In genomic region chr15:36987211-36987877, GRCm38 (mm10) we compare ENCODE assay signal across 8 mouse cellular contexts. TPM values are rescaled to one million over a fixed set of nuclear protein-coding genes. Genes with fewer than 3 reads are reported as not detected.
DNase-seq lines count a peak whose midpoint lies in the region; ATAC-seq and TF ChIP-seq lines count a peak whose summit lies in the region.

No protein-coding gene starts in this region.

- 63% methylated on average over 6 of the region's 6 CpGs for WGBS in midbrain, embryonic 14.5 days
- 57% methylated on average over 6 of the region's 6 CpGs for WGBS in midbrain, postnatal 0 days

- H3K9ac ChIP-seq in midbrain, embryonic 14.5 days (replicated peaks; ENCODE audit: low read length) = no peak overlapping the region
- H3K9ac ChIP-seq in midbrain, postnatal 0 days (replicated peaks; ENCODE audit: low read length, poor library complexity, severe bottlenecking) = no peak overlapping the region

- no peaks in the 10 kb centered on the region for H3K9me3 ChIP-seq in midbrain, embryonic 14.5 days (ENCODE audit: control insufficient read depth, low read length)
- no peaks in the 10 kb centered on the region for H3K9me3 ChIP-seq in midbrain, postnatal 0 days (ENCODE audit: low read length)

- no peak overlapping the region for H3K4me3 ChIP-seq in midbrain, embryonic 14.5 days (replicated peaks; ENCODE audit: low read depth, low read length)
- H3K4me3 ChIP-seq in midbrain, postnatal 0 days (ENCODE audit: low read depth, low read length) = no peak overlapping the region

- no peaks in the 10 kb centered on the region for H3K36me3 ChIP-seq in midbrain, embryonic 14.5 days (ENCODE audit: control insufficient read depth, insufficient read depth, low read length)
- H3K36me3 ChIP-seq in midbrain, postnatal 0 days (ENCODE audit: insufficient read depth, low read length) = no peaks in the 10 kb centered on the region

- TF ChIP-seq CTCF in midbrain, postnatal 0 days (IDR thresholded peaks at IDR 0.05) = no peak

- H3K4me1 ChIP-seq in midbrain, embryonic 14.5 days (ENCODE audit: control insufficient read depth, insufficient read depth, low read length) = no peaks in the 10 kb centered on the region
- H3K4me1 ChIP-seq in midbrain, postnatal 0 days (ENCODE audit: insufficient read depth, low read length) = no peaks in the 10 kb centered on the region

- ATAC-seq in frontal cortex, adult (ENCODE audit: low TSS enrichment) = peak; percentile 78
- no peak for ATAC-seq in midbrain, embryonic 14.5 days (ENCODE audit: low FRiP score, low TSS enrichment)
- ATAC-seq in midbrain, postnatal 0 days (ENCODE audit: low FRiP score) = no peak

- 0 out of 2 replicates have a peak overlapping the region, but pooled peaks have one; percentile 8 for H3K27ac ChIP-seq in midbrain, embryonic 14.5 days (replicated peaks; ENCODE audit: low read depth, low read length)
- H3K27ac ChIP-seq in midbrain, postnatal 0 days (ENCODE audit: low read depth, low read length) = no peak overlapping the region

- H3K27me3 ChIP-seq in midbrain, embryonic 14.5 days (ENCODE audit: control insufficient read depth, insufficient read depth, low read length) = no peaks in the 10 kb centered on the region
- no peaks in the 10 kb centered on the region for H3K27me3 ChIP-seq in midbrain, postnatal 0 days (ENCODE audit: insufficient read depth, low read length)

- no peak overlapping the region for H3K4me2 ChIP-seq in midbrain, embryonic 14.5 days (ENCODE audit: low read length)
- H3K4me2 ChIP-seq in midbrain, postnatal 0 days (ENCODE audit: low read depth, low read length, poor library complexity, severe bottlenecking) = no peak overlapping the region

- DNase-seq in frontal cortex, postnatal 10 days (ENCODE audit: low spot score in 2 of 2) = no peak
- DNase-seq in midbrain, embryonic 14.5 days = no peak
- DNase-seq in midbrain, postnatal 0 days (ENCODE audit: low spot score) = no peak
- DNase-seq in induced T-regulatory cell, adult 2 months (ENCODE audit: low read depth) = peak; percentile 27
- DNase-seq in skeletal muscle tissue, adult 2 months (ENCODE audit: low read depth, low spot score) = peak; percentile 85
- no peak for DNase-seq in c-Kit-positive CD71-positive TER-119-positive erythroid progenitor cells, embryonic 14.5 days (ENCODE audit: low spot score)
- no peak for DNase-seq in cerebellum, adult 18-20 months

RNA-seq across cellular contexts. Expression of gene Zfp706, which starts 20.2 kb away (rescaled TPM):
- 416 and 455 TPM in 2 replicates for polyA plus RNA-seq in midbrain, embryonic 14.5 days (2014; fragmentation: Nextera tagmentation; extraction: Ambion mirVana)
- 56.4 and 89.2 TPM in 2 replicates for total RNA-seq in midbrain, postnatal 0 days (2014; rRNA removed)
- 476 and 513 TPM in 2 replicates for polyA plus RNA-seq in midbrain, postnatal 0 days (2015; fragmentation: Nextera tagmentation; extraction: Ambion mirVana)

Comparison
In these comparisons a context has a peak if more than half of its experiments do, and no peak if none do; other contexts are left out.
1. DNase-seq: peak in induced T-regulatory cell, adult 2 months (single experiment) and skeletal muscle tissue, adult 2 months (single experiment); none in frontal cortex, postnatal 10 days (0 of 2), midbrain, embryonic 14.5 days (single experiment), midbrain, postnatal 0 days (single experiment), c-Kit-positive CD71-positive TER-119-positive erythroid progenitor cells, embryonic 14.5 days (single experiment) and cerebellum, adult 18-20 months (0 of 2).